8 mouse cellular contexts compared by ENCODE assay signal in genomic region chr2:93791516-93792499, GRCm38 (mm10). TPM values are rescaled to one million over a fixed set of nuclear protein-coding genes. Genes with fewer than 3 reads are reported as not detected.
A peak's percentile ranks its signal among the peaks of the same experiment; 100 is the strongest.
DNase-seq lines count a peak whose midpoint lies in the region; ATAC-seq lines count a peak whose summit lies in the region.

No protein-coding gene starts in this region.

- 71% methylated on average over 13 of the region's 13 CpGs for WGBS in forebrain, embryonic 14.5 days
- WGBS in hindbrain, embryonic 12.5 days, result 63% methylated on average over 13 of the region's 13 CpGs

- peak; percentile 37 for DNase-seq in embryo, embryonic 10 days (ENCODE audit: low spot score)
- no peak for DNase-seq in embryo, embryonic 10.5 days (ENCODE audit: low spot score)
- peak; percentile 75 for DNase-seq in adrenal gland, postnatal 14 days
- DNase-seq in forebrain, embryonic 14.5 days (ENCODE audit: low spot score), result peak; percentile 36
- peak; percentile 36 to 63 for DNase-seq in left cerebral cortex, postnatal 25 days (ENCODE audit: low spot score in 2 of 2)
- DNase-seq in lung, postnatal 4 days, result peak; percentile 80 to 89
- no peak for DNase-seq in thymus, postnatal 36 days

- peaks cover 46% of the 10 kb centered on the region for H3K36me3 ChIP-seq in forebrain, embryonic 14.5 days (ENCODE audit: control insufficient read depth, insufficient read depth, low read length)
- peaks cover 43% of the 10 kb centered on the region for H3K36me3 ChIP-seq in hindbrain, embryonic 12.5 days

- no peak overlapping the region for H3K4me2 ChIP-seq in forebrain, embryonic 14.5 days (ENCODE audit: low read length)
- H3K4me2 ChIP-seq in hindbrain, embryonic 12.5 days (replicated peaks), result no peak overlapping the region

- no peak overlapping the region; the same call in 1 of the 2 replicates for H3K27ac ChIP-seq in forebrain, embryonic 14.5 days (ENCODE audit: low read depth, low read length)
- H3K27ac ChIP-seq in hindbrain, embryonic 12.5 days, result peak overlapping the region; percentile 52

- H3K9ac ChIP-seq in forebrain, embryonic 14.5 days (ENCODE audit: low read length), result no peak overlapping the region
- H3K9ac ChIP-seq in hindbrain, embryonic 12.5 days, result no peak overlapping the region

- H3K4me1 ChIP-seq in forebrain, embryonic 14.5 days (ENCODE audit: control insufficient read depth, insufficient read depth, low read length), result no peaks in the 10 kb centered on the region
- peaks cover 6% of the 10 kb centered on the region; the same call in 1 of the 2 replicates for H3K4me1 ChIP-seq in hindbrain, embryonic 12.5 days

- H3K27me3 ChIP-seq in forebrain, embryonic 14.5 days (replicated peaks; ENCODE audit: control insufficient read depth, insufficient read depth, low read length), result no peaks in the 10 kb centered on the region
- H3K27me3 ChIP-seq in hindbrain, embryonic 12.5 days, result no peaks in the 10 kb centered on the region

- no peaks in the 10 kb centered on the region for H3K9me3 ChIP-seq in forebrain, embryonic 14.5 days (replicated peaks; ENCODE audit: control insufficient read depth, low read length)
- H3K9me3 ChIP-seq in hindbrain, embryonic 12.5 days (replicated peaks), result no peaks in the 10 kb centered on the region

- no peak overlapping the region for H3K4me3 ChIP-seq in forebrain, embryonic 14.5 days (ENCODE audit: low read depth, low read length)
- H3K4me3 ChIP-seq in hindbrain, embryonic 12.5 days, result no peak overlapping the region

- intact Hi-C loops in left cerebral cortex, postnatal 25 days (cut with DNase I), result no loop called here

- ATAC-seq in forebrain, embryonic 14.5 days, result peak; percentile 67; the same call in 1 of the 2 replicates
- no peak for ATAC-seq in hindbrain, embryonic 12.5 days (ENCODE audit: low FRiP score)

RNA-seq across cellular contexts. Expression of gene Ext2, which starts 30.6 kb away (rescaled TPM):
- 78.2 and 90.1 TPM in 2 replicates for total RNA-seq in adrenal gland, postnatal 14 days (2021)
- polyA plus RNA-seq in forebrain, embryonic 14.5 days (2014; fragmentation: Nextera tagmentation; extraction: Ambion mirVana), result 53.1 and 61.9 TPM in 2 replicates
- polyA plus RNA-seq in hindbrain, embryonic 12.5 days (2016; fragmentation: Nextera tagmentation; extraction: Ambion mirVana), result 84.7 and 86.7 TPM in 2 replicates
- 10 to 100 TPM; 51.2 to 53.0 TPM for total RNA-seq in left cerebral cortex, postnatal 25 days (2021)

RNA-seq across cellular contexts. Expression of gene Accs, which starts 57.9 kb away (rescaled TPM):
- 6.7 and 11.6 TPM in 2 replicates for total RNA-seq in adrenal gland, postnatal 14 days (2021)
- 5.0 and 8.0 TPM in 2 replicates for polyA plus RNA-seq in forebrain, embryonic 14.5 days (2014; fragmentation: Nextera tagmentation; extraction: Ambion mirVana)
- 7.4 and 8.1 TPM in 2 replicates for polyA plus RNA-seq in hindbrain, embryonic 12.5 days (2016; fragmentation: Nextera tagmentation; extraction: Ambion mirVana)
- 1 to 10 TPM; 2.4 to 3.6 TPM for total RNA-seq in left cerebral cortex, postnatal 25 days (2021)

Comparison
In these comparisons a context has a peak if more than half of its experiments do, and no peak if none do; other contexts are left out.
1. DNase-seq: peak in embryo, embryonic 10 days (single experiment), adrenal gland, postnatal 14 days (single experiment), forebrain, embryonic 14.5 days (single experiment), left cerebral cortex, postnatal 25 days (2 of 2) and lung, postnatal 4 days (2 of 2); none in embryo, embryonic 10.5 days (single experiment) and thymus, postnatal 36 days (0 of 2).